Mouse (Mus musculus): Measurements from ENCODE around the gene Zfp513. TPM values are rescaled to one million over a fixed set of nuclear protein-coding genes. Genes with fewer than 3 reads are reported as not detected.

Zfp513 gene
- total and polyA plus RNA-seq, 3 experiments: 3.6 to 10.2 (median 7.4) TPM

- Histone ChIP-seq H3K4me2 (ENCODE audit: insufficient read depth, low read depth, poor library complexity, severe bottlenecking) (no peak overlapping the region), H3K27ac (ENCODE audit: insufficient read depth, low read depth) (no peak overlapping the region), H3K4me1 (ENCODE audit: control insufficient read depth in 1 of 2, insufficient read depth in 2 of 2) (no peaks in the 10 kb centered on the region), H3K9me3 (replicated peaks; ENCODE audit: low read length) (no peaks in the 10 kb centered on the region), H3K4me3 (replicated peaks in 1 of 3; ENCODE audit: low read depth in 2 of 3, low read length in 2 of 3, poor library complexity in 1 of 3) (no peak overlapping the region), H3K36me3 (replicated peaks in 1 of 2; ENCODE audit: control insufficient read depth in 1 of 2, insufficient read depth in 1 of 2, low read length in 1 of 2) (no peaks in the 10 kb centered on the region), H3K27me3 (replicated peaks) (no peaks in the 10 kb centered on the region), H3K9ac (ENCODE audit: insufficient read depth, low read depth) (no peak overlapping the region), H3K79me2 (replicated peaks; ENCODE audit: control insufficient read depth, extremely low read depth, insufficient read depth, poor library complexity, severe bottlenecking) (no peaks in the 10 kb centered on the region)
- dilution Hi-C loops (cut with MboI; ENCODE audit: extremely low pct_ligation_motif_present, extremely low pct_unique_long_range_greater_than_20kb, low sequenced_read_pairs) (no loop called here), in situ Hi-C loops (cut with MboI; ENCODE audit: low pct_ligation_motif_present, low pct_unique_long_range_greater_than_20kb, low sequenced_read_pairs) (no loop called here)
- TF ChIP-seq RCOR1 (conservative IDR thresholded peaks at IDR 0.05; ENCODE audit: low read depth, low read length) (no peak), SMC3 (IDR thresholded peaks at IDR 0.05; ENCODE audit: low read depth, low read length) (no peak), UBTF (IDR thresholded peaks at IDR 0.05; ENCODE audit: low read depth, low read length) (no peak), MAX (IDR thresholded peaks at IDR 0.05; ENCODE audit: low read length) (no peak), JUN (IDR thresholded peaks at IDR 0.05; ENCODE audit: insufficient read depth, low read depth, low read length) (no peak), MEF2A (IDR thresholded peaks at IDR 0.05; ENCODE audit: borderline replicate concordance, low read depth, low read length) (no peak), ZC3H11A (IDR thresholded peaks at IDR 0.05; ENCODE audit: low read depth, low read length) (no peak), ZNF384 (IDR thresholded peaks at IDR 0.05; ENCODE audit: low read depth, low read length) (no peak), CTCF (conservative IDR thresholded peaks at IDR 0.05 in 1 of 2, IDR thresholded peaks at IDR 0.05 in 1 of 2; ENCODE audit: low read depth in 2 of 2, low read length in 2 of 2) (no peak), USF2 (conservative IDR thresholded peaks at IDR 0.05; ENCODE audit: low read depth, low read length) (no peak), MYC (IDR thresholded peaks at IDR 0.05; ENCODE audit: low read depth, low read length) (no peak), EP300 (IDR thresholded peaks at IDR 0.05; ENCODE audit: low read length) (no peak), MAFK (IDR thresholded peaks at IDR 0.05; ENCODE audit: insufficient replicate concordance, low read length) (no peak), MXI1 (IDR thresholded peaks at IDR 0.05; ENCODE audit: low read depth, low read length) (no peak), HCFC1 (IDR thresholded peaks at IDR 0.05; ENCODE audit: low read depth, low read length) (no peak), SIN3A (IDR thresholded peaks at IDR 0.05; ENCODE audit: low read length) (no peak), TCF12 (IDR thresholded peaks at IDR 0.05; ENCODE audit: low read depth, low read length) (no peak), PAX5 (IDR thresholded peaks at IDR 0.05; ENCODE audit: low read length) (no peak), ETS1 (conservative IDR thresholded peaks at IDR 0.05; ENCODE audit: low read depth, low read length) (no peak)
- DNase-seq (ENCODE audit: extremely low read depth): no peak
These were observed 24.5 kb upstream of the Zfp513 start for GRCm38 (mm10) chr5:31226641-31227040.

GRCm38 (mm10) chr5:31222696-31223095, 20.6 kb upstream of the Zfp513 start:
- H3K4me1 ChIP-seq (ENCODE audit: control insufficient read depth in 1 of 2, insufficient read depth in 2 of 2): peaks cover 0 to 7% of the 10 kb centered on the region in 2 experiments; a peak in 2 of 4 replicates
- dilution Hi-C loops (cut with MboI; ENCODE audit: extremely low pct_ligation_motif_present, extremely low pct_unique_long_range_greater_than_20kb, low sequenced_read_pairs) (no loop called here), in situ Hi-C loops (cut with MboI; ENCODE audit: low pct_ligation_motif_present, low pct_unique_long_range_greater_than_20kb, low sequenced_read_pairs) (no loop called here)
- H3K79me2 ChIP-seq (replicated peaks; ENCODE audit: control insufficient read depth, extremely low read depth, insufficient read depth, poor library complexity, severe bottlenecking): peaks cover 24% of the 10 kb centered on the region
- H3K4me3 ChIP-seq (replicated peaks in 1 of 3; ENCODE audit: low read depth in 2 of 3, low read length in 2 of 3, poor library complexity in 1 of 3): no peak overlapping the region
- no peaks in the 10 kb centered on the region for H3K36me3 ChIP-seq (replicated peaks in 1 of 2; ENCODE audit: control insufficient read depth in 1 of 2, insufficient read depth in 1 of 2, low read length in 1 of 2)
- H3K9me3 ChIP-seq (replicated peaks; ENCODE audit: low read length): no peaks in the 10 kb centered on the region
- DNase-seq (ENCODE audit: extremely low read depth): no peak
- H3K4me2 ChIP-seq (ENCODE audit: insufficient read depth, low read depth, poor library complexity, severe bottlenecking): no peak overlapping the region
- H3K27ac ChIP-seq (ENCODE audit: insufficient read depth, low read depth): no peak overlapping the region
- H3K27me3 ChIP-seq (replicated peaks): no peaks in the 10 kb centered on the region
- TF ChIP-seq EP300 (IDR thresholded peaks at IDR 0.05; ENCODE audit: low read length) (no peak), KAT2A (IDR thresholded peaks at IDR 0.05; ENCODE audit: insufficient replicate concordance, low read length) (no peak), USF1 (IDR thresholded peaks at IDR 0.05; ENCODE audit: low read depth, low read length) (no peak), GABPA (IDR thresholded peaks at IDR 0.05; ENCODE audit: insufficient replicate concordance, low read depth, low read length) (no peak), HCFC1 (IDR thresholded peaks at IDR 0.05; ENCODE audit: low read depth, low read length) (no peak)
- no peak overlapping the region for H3K9ac ChIP-seq (ENCODE audit: insufficient read depth, low read depth)

Data from CH12.LX (cell line).